ENCODE assay signal across 9 mouse cellular contexts in genomic region chr11:16848881-16849280, GRCm38 (mm10).
DNase-seq lines count a peak whose midpoint lies in the region; ATAC-seq and TF ChIP-seq lines count a peak whose summit lies in the region.
"Had no signal": no experiment of that assay in that cellular context is flagged by ENCODE, and none has a peak within 500 bp of the region (broad histone marks: within the 10 kb centered on the region; RNA-seq: fewer than 3 reads in every experiment).

No protein-coding gene starts in this region.

- no peak overlapping the region for H3K4me3 ChIP-seq in intestine, embryonic 15.5 days (replicated peaks)
- no peak overlapping the region for H3K4me3 ChIP-seq in intestine, postnatal 0 days (ENCODE audit: low read depth, low read length)
- H3K4me3 ChIP-seq in embryonic facial prominence, embryonic 14.5 days (ENCODE audit: low read depth, low read length), result no peak overlapping the region
- no peak overlapping the region for H3K4me3 ChIP-seq in intestine, embryonic 16.5 days (ENCODE audit: low read length)
- H3K4me3 ChIP-seq in hindbrain, embryonic 12.5 days, result no peak overlapping the region

- DNase-seq in Muller cell, postnatal 12 days (ENCODE audit: inconsistent ontology term), result peak; percentile 37
- DNase-seq in embryonic facial prominence, embryonic 14.5 days (ENCODE audit: low spot score), result peak; percentile 67
- no peak for DNase-seq in left cerebral cortex, adult 18-20 months (ENCODE audit: low spot score in 2 of 2)
- DNase-seq: left cerebral cortex, postnatal 4 days; right cerebral cortex, postnatal 25 days had no signal

- WGBS in intestine, embryonic 15.5 days, result 67% methylated on average over 6 of the region's 6 CpGs
- WGBS in intestine, postnatal 0 days, result 73% methylated on average over 6 of the region's 6 CpGs
- WGBS in embryonic facial prominence, embryonic 14.5 days, result 45% methylated on average over 6 of the region's 6 CpGs
- 69% methylated on average over 6 of the region's 6 CpGs for WGBS in intestine, embryonic 16.5 days
- 79% methylated on average over 6 of the region's 6 CpGs for WGBS in hindbrain, embryonic 12.5 days

- no peak overlapping the region for H3K9ac ChIP-seq in intestine, embryonic 15.5 days
- no peak overlapping the region for H3K9ac ChIP-seq in intestine, postnatal 0 days (ENCODE audit: low read depth, low read length)
- H3K9ac ChIP-seq in embryonic facial prominence, embryonic 14.5 days (ENCODE audit: low read depth, low read length), result no peak overlapping the region
- H3K9ac ChIP-seq in intestine, embryonic 16.5 days (ENCODE audit: low read depth, low read length), result no peak overlapping the region
- no peak overlapping the region for H3K9ac ChIP-seq in hindbrain, embryonic 12.5 days

- no peak for ATAC-seq in intestine, embryonic 15.5 days
- ATAC-seq in intestine, postnatal 0 days, result no peak
- peak; percentile 67 for ATAC-seq in embryonic facial prominence, embryonic 14.5 days (ENCODE audit: low read depth)
- no peak for ATAC-seq in intestine, embryonic 16.5 days
- ATAC-seq in hindbrain, embryonic 12.5 days (ENCODE audit: low FRiP score), result no peak

- no peaks in the 10 kb centered on the region for H3K36me3 ChIP-seq in intestine, embryonic 15.5 days
- no peaks in the 10 kb centered on the region for H3K36me3 ChIP-seq in intestine, postnatal 0 days (ENCODE audit: control insufficient read depth, insufficient read depth)
- H3K36me3 ChIP-seq in embryonic facial prominence, embryonic 14.5 days (ENCODE audit: control insufficient read depth, insufficient read depth, low read length), result no peaks in the 10 kb centered on the region
- no peaks in the 10 kb centered on the region for H3K36me3 ChIP-seq in intestine, embryonic 16.5 days (ENCODE audit: control insufficient read depth, insufficient read depth, low read length)
- H3K36me3 ChIP-seq in hindbrain, embryonic 12.5 days, result no peaks in the 10 kb centered on the region

- H3K27me3 ChIP-seq in intestine, embryonic 15.5 days (replicated peaks), result no peaks in the 10 kb centered on the region
- no peaks in the 10 kb centered on the region for H3K27me3 ChIP-seq in intestine, postnatal 0 days (replicated peaks; ENCODE audit: control insufficient read depth, insufficient read depth, low read length)
- no peaks in the 10 kb centered on the region for H3K27me3 ChIP-seq in embryonic facial prominence, embryonic 14.5 days (replicated peaks; ENCODE audit: control insufficient read depth, insufficient read depth, low read length)
- H3K27me3 ChIP-seq in intestine, embryonic 16.5 days (replicated peaks; ENCODE audit: control insufficient read depth, insufficient read depth, low read length), result no peaks in the 10 kb centered on the region
- no peaks in the 10 kb centered on the region for H3K27me3 ChIP-seq in hindbrain, embryonic 12.5 days

- no peaks in the 10 kb centered on the region for H3K9me3 ChIP-seq in intestine, embryonic 15.5 days
- H3K9me3 ChIP-seq in intestine, postnatal 0 days (ENCODE audit: control insufficient read depth), result no peaks in the 10 kb centered on the region
- no peaks in the 10 kb centered on the region for H3K9me3 ChIP-seq in embryonic facial prominence, embryonic 14.5 days (ENCODE audit: control insufficient read depth, low read length)
- H3K9me3 ChIP-seq in intestine, embryonic 16.5 days (ENCODE audit: control insufficient read depth, low read length), result no peaks in the 10 kb centered on the region
- H3K9me3 ChIP-seq in hindbrain, embryonic 12.5 days (replicated peaks), result no peaks in the 10 kb centered on the region

- TF ChIP-seq CTCF in intestine, postnatal 0 days (IDR thresholded peaks at IDR 0.05; ENCODE audit: low read depth), result no peak

- peaks cover 9% of the 10 kb centered on the region for H3K4me1 ChIP-seq in intestine, embryonic 15.5 days (replicated peaks)
- H3K4me1 ChIP-seq in intestine, postnatal 0 days (replicated peaks; ENCODE audit: control insufficient read depth, insufficient read depth, low read length), result no peaks in the 10 kb centered on the region
- H3K4me1 ChIP-seq in embryonic facial prominence, embryonic 14.5 days (ENCODE audit: control insufficient read depth, insufficient read depth, low read length), result peaks cover 31% of the 10 kb centered on the region
- peaks cover 6% of the 10 kb centered on the region for H3K4me1 ChIP-seq in intestine, embryonic 16.5 days (ENCODE audit: control insufficient read depth, insufficient read depth, low read length)
- H3K4me1 ChIP-seq in hindbrain, embryonic 12.5 days, result no peaks in the 10 kb centered on the region

- H3K4me2 ChIP-seq in intestine, embryonic 15.5 days (replicated peaks), result no peak overlapping the region
- H3K4me2 ChIP-seq in intestine, postnatal 0 days (replicated peaks; ENCODE audit: low read depth), result no peak overlapping the region
- H3K4me2 ChIP-seq in embryonic facial prominence, embryonic 14.5 days (ENCODE audit: low read depth, low read length), result no peak overlapping the region
- H3K4me2 ChIP-seq in intestine, embryonic 16.5 days (ENCODE audit: low read depth, low read length), result no peak overlapping the region
- H3K4me2 ChIP-seq in hindbrain, embryonic 12.5 days (replicated peaks), result no peak overlapping the region

- peak overlapping the region; percentile 18; the same call in 1 of the 2 replicates for H3K27ac ChIP-seq in intestine, embryonic 15.5 days
- no peak overlapping the region for H3K27ac ChIP-seq in intestine, postnatal 0 days (ENCODE audit: low read depth, low read length)
- H3K27ac ChIP-seq in embryonic facial prominence, embryonic 14.5 days (replicated peaks; ENCODE audit: low read depth, low read length), result 0 out of 2 replicates have a peak overlapping the region, but pooled peaks have one; percentile 6
- peak overlapping the region; percentile 59 for H3K27ac ChIP-seq in intestine, embryonic 16.5 days (ENCODE audit: low read length)
- no peak overlapping the region for H3K27ac ChIP-seq in hindbrain, embryonic 12.5 days

Comparison
In these comparisons a context has a peak if more than half of its experiments do, and no peak if none do; other contexts are left out.
1. H3K27ac ChIP-seq: peak in intestine, embryonic 15.5 days (single experiment), embryonic facial prominence, embryonic 14.5 days (single experiment) and intestine, embryonic 16.5 days (single experiment); none in intestine, postnatal 0 days (single experiment) and hindbrain, embryonic 12.5 days (single experiment).
2. DNase-seq: peak in Muller cell, postnatal 12 days (single experiment) and embryonic facial prominence, embryonic 14.5 days (single experiment); none in left cerebral cortex, adult 18-20 months (0 of 2).